Mouse (Mus musculus) Patski (cell line): ENCODE data around the gene C1ql1. TPM values are rescaled to one million over a fixed set of nuclear protein-coding genes. Genes with fewer than 3 reads are reported as not detected.

Source experiments
- ATAC-seq: fragments of 100-300 bp; one replicate; pipeline ENCODE4 v1.8.0; 2021
- CTCF ChIA-PET: fragments of 350-600 bp; sonication (Branson Sonifier 250); formaldehyde crosslinking; loops from one replicate; lab custom pipeline; 2022; ENCODE audit warnings: inconsistent platforms; lab: Charles Lee
- POLR2A ChIA-PET: fragments of 350-600 bp; sonication (Branson Sonifier 250); formaldehyde crosslinking; loops from one replicate; lab custom pipeline; 2022; ENCODE audit warnings: antibody characterized with exemption, inconsistent platforms; lab: Charles Lee
- DNase-seq: peaks from one replicate; pipeline ENCODE4 v3.0.0-alpha.2; 2011; ENCODE audit warnings: low read depth, low spot score
- H3K27me3 ChIP-seq: fragments of 371-371 bp; one replicate; pipeline ENCODE4 v1.5.1; 2021
- CTCF ChIP-seq: fragments of 100-300 bp; IDR thresholded peaks from one replicate; pipeline ENCODE4 v1.5.1; 2021
- in situ Hi-C: fragments of 300-500 bp; cut with MboI; formaldehyde crosslinking; loops from 3 replicates; pipeline ENCODE4 v1.11.1; 2018; ENCODE audit warnings: low pct_unique_long_range_greater_than_20kb, mixed read lengths
- polyA plus RNA-seq: library from polyadenylated mRNA; unstranded; gene quantifications from one replicate; pipeline ENCODE4 v1.2.3, GENCODE M21; 2021

C1ql1 gene
- polyA plus RNA-seq, 1 experiment from 2014 or later: 19.6 TPM

DNA sequence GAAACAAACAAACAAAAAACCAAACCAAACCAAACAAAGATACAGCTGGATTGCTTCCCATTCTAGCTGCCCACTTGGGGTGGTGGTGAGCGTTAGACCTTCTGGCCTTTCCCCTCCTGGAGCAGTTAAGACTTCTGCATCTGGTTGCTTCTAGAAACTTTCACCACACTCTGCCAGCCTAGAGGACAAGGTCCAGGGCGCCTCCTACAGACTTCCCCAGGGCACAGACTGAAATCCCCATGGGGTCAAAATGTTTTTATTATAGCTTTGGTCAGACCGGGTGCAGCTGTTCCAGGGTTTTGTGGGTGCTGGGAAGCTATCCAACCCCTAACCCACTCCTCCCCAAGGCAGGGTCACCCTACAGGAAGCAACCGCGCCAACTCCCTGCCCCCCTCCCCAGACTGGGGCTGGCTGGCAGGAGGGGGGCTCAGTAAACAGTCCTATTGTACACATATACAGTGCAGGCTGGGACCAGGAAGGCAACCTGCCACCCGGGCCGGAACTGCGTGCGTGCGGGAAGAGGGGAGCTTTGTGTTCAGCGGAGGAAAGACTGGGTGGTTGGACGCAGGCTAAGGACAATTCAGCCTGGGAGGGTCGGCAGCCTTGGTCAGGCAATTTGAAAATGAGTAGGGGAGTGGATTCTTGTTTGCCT is 7.3 kb downstream of the C1ql1 start:
- ChIA-PET POLR2A (interaction anchor here (0.7 kb wide), 1 partner anchor 26 kb away, joined by 3 read pairs; no protein-coding TSS in a partner anchor), CTCF (no interaction called here)
- no peak for DNase-seq
- H3K27me3 ChIP-seq: no peaks in the 10 kb centered on the region
- no peak for ATAC-seq
- in situ Hi-C loops: no loop called here
- no peak for TF ChIP-seq CTCF

DNA sequence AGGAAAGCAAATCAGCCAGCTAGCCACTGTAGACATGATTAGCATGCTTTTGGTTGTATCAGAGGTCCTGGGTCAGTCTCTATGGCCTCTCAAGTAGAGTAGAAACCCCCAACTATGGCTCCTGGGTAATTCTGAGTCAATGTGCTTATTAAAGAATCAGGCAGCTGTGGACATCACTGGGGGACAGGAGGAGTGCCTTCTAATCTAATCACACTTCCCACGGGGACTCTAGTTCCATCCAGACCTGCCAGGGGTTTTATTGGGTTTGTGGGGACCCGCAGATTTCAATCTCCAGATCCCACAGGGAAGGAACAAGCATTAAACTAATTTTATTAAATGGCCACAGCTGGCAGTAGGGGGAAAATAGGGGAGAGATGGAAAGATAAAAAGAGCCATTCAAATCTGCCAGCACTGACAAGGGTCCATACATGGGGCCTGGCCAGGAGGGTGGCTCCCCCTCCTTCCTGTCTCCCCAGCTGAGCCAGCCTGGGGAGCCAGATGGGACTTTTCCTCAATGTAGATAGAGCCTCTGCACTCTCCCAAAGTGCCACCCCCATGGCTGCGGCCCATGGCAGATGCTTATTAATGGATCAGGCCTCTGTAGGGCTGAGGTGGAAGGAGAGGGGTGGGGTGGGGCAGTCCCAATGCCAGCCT is 8.8 kb downstream of the C1ql1 start:
- CTCF ChIA-PET: interaction anchor here (3.5 kb wide), 1 partner anchor 13 kb away, joined by 16 read pairs; the partner anchor contains the start of gene Kif18b
- H3K27me3 ChIP-seq: no peaks in the 10 kb centered on the region

DNA sequence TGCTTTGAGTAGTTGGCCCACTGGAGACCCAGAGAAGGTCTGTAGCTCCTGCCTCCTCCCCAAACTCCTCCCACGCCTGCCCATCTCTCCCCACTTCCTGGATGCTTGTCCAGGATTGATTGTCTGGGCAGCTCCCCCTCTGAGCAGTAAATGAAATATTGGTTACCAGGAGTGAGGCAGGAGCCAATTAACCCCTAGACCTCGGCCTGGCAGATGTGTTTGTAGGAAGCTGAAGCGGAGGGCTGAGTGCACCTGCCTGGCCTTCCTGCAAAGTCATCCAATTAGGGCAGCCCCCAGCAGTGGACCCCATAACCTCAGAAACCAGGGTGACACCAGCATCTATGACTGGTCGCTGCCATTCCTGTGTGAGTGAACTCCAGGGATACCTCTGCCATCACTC is 10.2 kb downstream of the C1ql1 start:
- ATAC-seq (no peak), DNase-seq (no peak)
- no peak for TF ChIP-seq CTCF
- CTCF ChIA-PET: interaction anchor here (1.2 to 3.5 kb wide), 4 partner anchors 8 to 28 kb away, joined by 3 to 16 read pairs (median 4); partner anchors contain the start of gene Kif18b
- in situ Hi-C loops: no loop called here
- no peaks in the 10 kb centered on the region for H3K27me3 ChIP-seq
- POLR2A ChIA-PET: no interaction called here

More for the DNA sequence above, 8.8 kb downstream of the C1ql1 start:
- no peak for DNase-seq
- TF ChIP-seq CTCF: no peak
- POLR2A ChIA-PET: no interaction called here
- in situ Hi-C loops: no loop called here
- no peak for ATAC-seq

- ATAC-seq (no peak), DNase-seq (no peak)
- in situ Hi-C loops: no loop called here
- POLR2A ChIA-PET: interaction anchor here (0.8 kb wide), 1 partner anchor 33 kb away, joined by 4 read pairs; no protein-coding TSS in a partner anchor
- CTCF ChIA-PET: no interaction called here
- TF ChIP-seq CTCF: no peak
- H3K27me3 ChIP-seq: no peaks in the 10 kb centered on the region
These were observed 15.8 kb downstream of the C1ql1 start for GRCm38 (mm10) chr11:102930672-102931071.

GRCm38 (mm10) chr11:102925351-102925717 is 21.2 kb downstream of the C1ql1 start:
- POLR2A ChIA-PET: no interaction called here
- TF ChIP-seq CTCF: no peak
- in situ Hi-C loops: no loop called here
- ATAC-seq (peak; percentile 35), DNase-seq (no peak)
- H3K27me3 ChIP-seq: no peaks in the 10 kb centered on the region
- CTCF ChIA-PET: interaction anchor here (1.1 to 5.0 kb wide), 4 partner anchors 11 to 66 kb away, joined by 4 to 19 read pairs (median 10); partner anchors contain the start of gene Gfap

DNA sequence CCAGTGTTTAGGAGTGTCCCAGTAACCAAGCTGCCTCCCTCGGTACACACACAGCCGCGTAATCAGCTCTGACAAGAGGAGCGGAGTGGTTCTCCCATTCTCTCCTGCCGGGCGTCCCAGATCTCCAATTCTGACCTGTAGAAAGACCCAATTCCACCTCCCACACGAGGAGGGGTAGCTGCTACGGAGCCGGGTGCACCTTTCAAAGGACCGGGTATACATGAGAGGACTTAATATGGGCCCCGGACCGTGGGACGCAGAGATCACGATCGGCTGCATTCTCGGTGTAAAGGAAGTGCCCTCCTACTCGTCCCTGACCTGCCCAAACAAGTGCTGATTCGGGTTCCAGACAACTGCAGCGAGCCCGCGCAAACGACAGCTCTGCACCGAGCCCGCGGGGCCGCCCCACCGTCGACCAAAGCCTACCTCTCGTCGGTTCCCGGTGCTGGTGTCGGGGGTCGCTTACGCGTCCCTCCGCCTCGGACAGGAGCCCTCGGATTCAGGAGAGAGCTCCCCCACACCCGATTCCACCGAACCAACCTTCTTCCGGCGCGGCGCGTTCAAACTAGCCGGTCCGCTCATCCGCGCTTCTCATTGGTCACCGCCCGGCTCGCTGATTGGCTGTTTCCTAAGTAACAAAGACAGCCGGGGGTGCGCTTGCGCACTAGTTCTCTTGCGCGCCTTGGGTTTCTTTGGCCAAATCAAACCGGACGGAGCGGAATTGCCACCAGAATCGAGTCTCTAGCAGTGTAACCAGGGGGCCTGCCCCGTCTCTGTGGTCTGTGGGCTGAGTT is 21.7 kb downstream of the C1ql1 start, which contains the start of gene Kif18b:
Gene Kif18b (minus strand): TSS at position 568 of the 794 bp plus-strand sequence.
- in situ Hi-C loops: loop anchor here (5.0 kb wide), 1 partner anchor 63 kb away; no protein-coding TSS in a partner anchor
- DNase-seq (peak; percentile 75), ATAC-seq (peak; percentile 71)
- POLR2A ChIA-PET: interaction anchor here (1.1 kb wide), 1 partner anchor 10 kb away, joined by 3 read pairs; no protein-coding TSS in a partner anchor
- no peaks in the 10 kb centered on the region for H3K27me3 ChIP-seq
- no peak for TF ChIP-seq CTCF
- CTCF ChIA-PET: interaction anchor here (1.1 to 5.0 kb wide), 4 partner anchors 11 to 38 kb away, joined by 3 to 19 read pairs (median 10); partner anchors contain the start of gene Gfap

GRCm38 (mm10) chr11:102921491-102921890 is 25.0 kb downstream of the C1ql1 start:
- ChIA-PET CTCF (interaction anchor here (1.3 to 5.0 kb wide), 3 partner anchors 14 to 181 kb away, joined by 3 to 19 read pairs (median 4); partner anchors contain the start of gene Gfap), POLR2A (no interaction called here)
- TF ChIP-seq CTCF: no peak
- in situ Hi-C loops: loop anchor here (5.0 kb wide), 1 partner anchor 66 kb away; no protein-coding TSS in a partner anchor
- ATAC-seq: no peak
- no peaks in the 10 kb centered on the region for H3K27me3 ChIP-seq
- no peak for DNase-seq

DNA sequence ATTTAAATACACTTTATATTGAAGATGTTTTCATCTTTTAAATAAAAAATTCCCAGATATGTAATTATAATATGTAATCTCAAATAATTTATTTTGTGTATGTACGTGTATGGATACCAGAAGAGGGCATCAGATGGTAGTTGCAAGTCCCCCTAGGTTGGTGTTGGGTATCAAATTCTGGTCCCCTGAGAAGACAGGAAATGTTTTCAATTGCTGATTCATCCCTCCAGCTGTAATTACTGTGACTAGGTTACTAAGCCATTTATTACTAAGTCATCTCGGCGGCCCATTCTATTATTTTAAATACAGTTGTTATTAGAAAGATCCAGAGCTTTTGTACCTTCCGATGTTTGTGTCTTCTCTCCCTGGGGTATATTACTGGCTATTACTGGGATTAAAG is 28.4 kb downstream of the C1ql1 start:
- in situ Hi-C loops: no loop called here
- ChIA-PET CTCF (interaction anchor here (1.0 to 1.3 kb wide), 4 partner anchors 29 to 136 kb away, joined by 3 to 4 read pairs (median 4); no protein-coding TSS in a partner anchor), POLR2A (no interaction called here)
- DNase-seq (no peak), ATAC-seq (no peak)
- no peaks in the 10 kb centered on the region for H3K27me3 ChIP-seq
- no peak for TF ChIP-seq CTCF

DNA sequence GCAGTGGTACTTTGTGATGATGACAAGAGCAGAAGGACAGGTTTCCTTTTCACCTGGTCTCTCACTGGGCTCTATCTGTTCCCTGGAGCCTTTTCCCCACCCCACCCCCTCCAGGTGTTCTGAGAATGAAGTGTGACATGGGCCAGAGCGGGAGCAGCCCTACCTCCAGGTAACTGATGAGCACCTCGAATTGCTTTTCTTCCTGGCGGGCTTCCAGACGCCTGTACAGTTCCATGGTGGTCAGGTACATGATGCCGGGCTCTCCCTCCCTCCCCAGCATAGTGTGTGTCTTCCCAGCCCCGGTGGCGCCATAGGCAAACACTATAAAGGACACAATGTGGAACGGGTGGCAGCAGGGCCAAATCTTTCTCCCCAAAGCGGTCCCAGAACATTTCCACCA is 31.1 kb downstream of the C1ql1 start:
- no peaks in the 10 kb centered on the region for H3K27me3 ChIP-seq
- no peak for TF ChIP-seq CTCF
- DNase-seq (no peak), ATAC-seq (no peak)
- CTCF ChIA-PET: no interaction called here
- in situ Hi-C loops: no loop called here
- POLR2A ChIA-PET: no interaction called here

GRCm38 (mm10) chr11:102911376-102911775 is 35.1 kb downstream of the C1ql1 start:
- ChIA-PET CTCF (no interaction called here), POLR2A (interaction anchor here (1.3 kb wide), 1 partner anchor 49 kb away, joined by 3 read pairs; no protein-coding TSS in a partner anchor)
- DNase-seq: no peak
- no peak for TF ChIP-seq CTCF
- in situ Hi-C loops: no loop called here
- ATAC-seq: no peak
- no peaks in the 10 kb centered on the region for H3K27me3 ChIP-seq
